Mouse (Mus musculus): ENCODE data around the gene Lrrk1. TPM values are rescaled to one million over a fixed set of nuclear protein-coding genes. Genes with fewer than 3 reads are reported as not detected.

The Lrrk1 gene
- total and polyA plus RNA-seq, 3 experiments, result 7.8 to 11.0 (median 9.6) TPM

DNA sequence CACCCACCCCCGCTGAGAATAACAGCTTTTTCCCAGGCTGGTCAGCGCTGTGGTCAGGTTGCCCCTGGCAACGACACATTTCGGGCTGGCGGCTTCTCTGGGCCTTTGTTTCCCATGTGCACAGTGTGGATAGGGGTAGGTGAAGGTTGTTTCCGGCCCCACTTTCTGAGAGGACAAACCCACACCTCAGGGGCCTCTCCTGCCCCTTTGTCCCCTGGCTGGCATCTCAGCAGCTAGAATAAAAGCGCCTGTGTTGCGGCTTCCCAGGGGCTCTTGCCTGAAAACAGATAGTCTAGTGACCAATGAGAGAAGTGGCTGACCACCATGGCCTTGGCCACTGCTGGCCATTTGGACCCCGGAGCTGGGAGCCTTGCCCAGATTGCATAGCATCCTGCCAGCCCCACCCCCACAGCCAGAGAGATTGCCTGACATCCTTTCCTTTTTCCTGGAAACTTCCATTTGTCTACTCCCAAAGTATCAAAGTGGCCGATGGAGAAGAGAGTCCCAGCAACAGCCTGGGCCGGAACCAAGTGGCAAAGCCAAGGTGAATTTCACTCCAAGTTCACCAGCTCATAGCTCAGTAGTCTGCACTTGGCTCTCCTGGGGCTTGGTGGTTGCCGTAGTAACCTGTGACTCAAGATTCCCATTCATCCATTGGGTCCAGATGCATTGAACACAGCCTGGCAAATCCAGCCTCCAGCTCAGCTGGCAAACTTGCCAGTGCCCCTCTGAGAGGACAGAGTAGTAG lies 140.7 kb downstream of the Lrrk1 start:
- no peaks in the 10 kb centered on the region for H3K36me3 ChIP-seq (ENCODE audit: control insufficient read depth, insufficient read depth, low read length)
- no peak overlapping the region for H3K27ac ChIP-seq
- no peaks in the 10 kb centered on the region for H3K4me1 ChIP-seq (ENCODE audit: control insufficient read depth, insufficient read depth, low read length)
- no peaks in the 10 kb centered on the region for H3K79me2 ChIP-seq (replicated peaks; ENCODE audit: control insufficient read depth, insufficient read depth, low read length)
- DNase-seq, result peak; percentile 27 to 35
- no peaks in the 10 kb centered on the region for H3K27me3 ChIP-seq (ENCODE audit: control insufficient read depth, insufficient read depth, low read length)
- H3K4me3 ChIP-seq, result no peak overlapping the region
- no peak overlapping the region for H3K9ac ChIP-seq (ENCODE audit: low read depth, low read length)
- 64% methylated on average over 12 of the region's 12 CpGs for WGBS
- intact Hi-C loops (cut with DNase I), result loop anchor here (2.0 to 5.0 kb wide), 2 partner anchors 50 to 53 kb away; no protein-coding TSS in a partner anchor
- no peak for TF ChIP-seq CTCF (IDR thresholded peaks at IDR 0.05)
- TF ChIP-seq POLR2A (IDR thresholded peaks at IDR 0.05; ENCODE audit: insufficient read depth, low read depth, low read length), result no peak
- no peak for TF ChIP-seq EP300 (IDR thresholded peaks at IDR 0.05; ENCODE audit: insufficient read depth, low read depth, low read length)

DNA sequence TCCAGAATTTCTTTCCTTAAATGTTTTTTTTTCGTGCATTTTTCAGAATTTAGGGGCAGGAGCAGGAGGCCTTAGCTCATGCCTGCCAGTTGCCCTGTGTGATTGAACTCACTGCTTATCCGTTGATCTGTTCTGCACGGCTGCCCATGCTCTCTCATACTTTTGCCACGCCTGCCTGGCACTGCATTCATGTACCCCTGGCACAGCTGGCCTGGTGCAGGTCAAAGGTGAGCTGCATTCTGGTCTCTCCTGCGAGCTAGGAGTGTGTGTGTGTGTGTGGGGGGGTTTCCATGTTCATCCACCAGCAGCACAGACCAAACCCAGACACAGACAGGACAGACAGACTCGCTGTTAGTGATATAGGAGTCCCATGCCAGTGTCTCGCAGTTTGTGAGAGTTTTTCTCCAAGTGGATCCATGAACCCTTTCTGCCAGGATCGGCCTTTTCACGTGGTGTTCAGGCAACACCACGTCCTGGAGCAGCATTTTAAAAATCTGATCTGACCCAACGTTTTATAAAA lies 141.4 kb downstream of the Lrrk1 start:
- TF ChIP-seq CTCF (IDR thresholded peaks at IDR 0.05), result no peak
- TF ChIP-seq POLR2A (IDR thresholded peaks at IDR 0.05; ENCODE audit: insufficient read depth, low read depth, low read length), result no peak
- TF ChIP-seq EP300 (IDR thresholded peaks at IDR 0.05; ENCODE audit: insufficient read depth, low read depth, low read length), result no peak
- Histone ChIP-seq H3K79me2 (replicated peaks; ENCODE audit: control insufficient read depth, insufficient read depth, low read length) (no peaks in the 10 kb centered on the region), H3K27me3 (ENCODE audit: control insufficient read depth, insufficient read depth, low read length) (no peaks in the 10 kb centered on the region), H3K36me3 (ENCODE audit: control insufficient read depth, insufficient read depth, low read length) (no peaks in the 10 kb centered on the region), H3K9ac (ENCODE audit: low read depth, low read length) (no peak overlapping the region), H3K4me3 (no peak overlapping the region), H3K27ac (no peak overlapping the region), H3K4me1 (ENCODE audit: control insufficient read depth, insufficient read depth, low read length) (no peaks in the 10 kb centered on the region)
- DNase-seq, result peak in 1 of 2 experiments; percentile 10
- 76% methylated on average over 11 of the region's 11 CpGs for WGBS
- intact Hi-C loops (cut with DNase I), result loop anchor here (5.0 kb wide), 1 partner anchor 49 kb away; no protein-coding TSS in a partner anchor

DNA sequence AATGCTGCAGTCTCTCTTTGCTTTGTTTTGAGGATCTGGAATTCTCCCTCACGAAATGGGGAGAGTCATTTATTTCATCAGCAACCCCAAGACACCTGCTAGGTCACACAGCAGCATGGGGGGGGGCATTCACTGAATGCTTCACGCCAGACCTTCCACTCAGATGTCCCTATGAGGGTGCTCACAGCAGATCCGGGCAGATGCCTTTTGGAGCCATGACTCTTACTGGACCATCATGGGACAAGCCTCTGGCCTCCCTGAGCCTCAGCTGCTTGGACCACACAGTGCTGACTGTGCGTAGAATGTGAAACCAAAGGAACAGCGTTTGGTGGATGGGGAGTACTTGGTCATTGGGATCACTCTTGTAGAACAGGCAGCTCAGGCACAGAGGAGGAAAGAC lies 142.5 kb downstream of the Lrrk1 start:
- H3K27ac ChIP-seq, result no peak overlapping the region
- no peaks in the 10 kb centered on the region for H3K36me3 ChIP-seq (ENCODE audit: control insufficient read depth, insufficient read depth, low read length)
- no peaks in the 10 kb centered on the region for H3K4me1 ChIP-seq (ENCODE audit: control insufficient read depth, insufficient read depth, low read length)
- intact Hi-C loops (cut with DNase I), result loop anchor here (5.0 kb wide), 1 partner anchor 48 kb away; no protein-coding TSS in a partner anchor
- H3K27me3 ChIP-seq (ENCODE audit: control insufficient read depth, insufficient read depth, low read length), result no peaks in the 10 kb centered on the region
- H3K9ac ChIP-seq (ENCODE audit: low read depth, low read length), result no peak overlapping the region
- no peak overlapping the region for H3K4me3 ChIP-seq
- no peak for TF ChIP-seq EP300 (IDR thresholded peaks at IDR 0.05; ENCODE audit: insufficient read depth, low read depth, low read length)
- no peaks in the 10 kb centered on the region for H3K79me2 ChIP-seq (replicated peaks; ENCODE audit: control insufficient read depth, insufficient read depth, low read length)
- peak in 1 of 2 experiments; percentile 12 for DNase-seq
- WGBS, result 81% methylated on average over 5 of the region's 5 CpGs

DNA sequence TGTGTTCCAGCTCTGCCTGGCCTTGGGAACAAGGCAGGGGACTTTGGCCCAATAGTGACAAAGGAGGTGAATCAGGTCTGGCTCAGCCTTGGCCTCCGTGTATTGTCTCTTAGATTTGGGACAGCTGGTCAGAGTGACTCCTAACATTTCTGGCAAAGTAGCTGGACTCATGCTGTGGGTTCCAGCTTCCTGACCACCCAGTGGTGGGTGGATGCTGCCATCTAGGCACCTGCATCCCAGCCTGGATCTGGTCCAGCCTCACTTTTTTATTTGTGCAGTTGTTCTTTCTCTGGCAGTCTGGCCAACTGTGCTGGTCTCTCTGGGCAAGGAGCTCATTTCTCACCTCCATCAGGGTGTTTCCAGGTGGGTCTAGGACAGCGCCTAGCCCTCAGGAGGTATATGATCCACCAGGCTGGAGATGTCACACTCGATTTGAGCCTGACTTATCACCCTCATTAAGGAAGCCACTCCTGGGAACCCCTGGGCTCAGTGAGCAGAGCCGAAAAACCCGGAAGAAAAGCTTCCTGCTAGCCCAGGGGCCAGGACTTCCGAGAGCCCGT lies 144.3 kb downstream of the Lrrk1 start:
- no peak overlapping the region for H3K27ac ChIP-seq
- H3K4me1 ChIP-seq (ENCODE audit: control insufficient read depth, insufficient read depth, low read length), result no peaks in the 10 kb centered on the region
- no peaks in the 10 kb centered on the region for H3K36me3 ChIP-seq (ENCODE audit: control insufficient read depth, insufficient read depth, low read length)
- intact Hi-C loops (cut with DNase I), result no loop called here
- H3K9ac ChIP-seq (ENCODE audit: low read depth, low read length), result no peak overlapping the region
- peak in 1 of 2 experiments; percentile 9 for DNase-seq
- TF ChIP-seq EP300 (IDR thresholded peaks at IDR 0.05; ENCODE audit: insufficient read depth, low read depth, low read length), result no peak
- TF ChIP-seq CTCF (IDR thresholded peaks at IDR 0.05), result no peak
- TF ChIP-seq POLR2A (IDR thresholded peaks at IDR 0.05; ENCODE audit: insufficient read depth, low read depth, low read length), result no peak
- WGBS, result 53% methylated on average over 7 of the region's 7 CpGs
- H3K79me2 ChIP-seq (replicated peaks; ENCODE audit: control insufficient read depth, insufficient read depth, low read length), result no peaks in the 10 kb centered on the region
- H3K27me3 ChIP-seq (ENCODE audit: control insufficient read depth, insufficient read depth, low read length), result no peaks in the 10 kb centered on the region
- no peak overlapping the region for H3K4me3 ChIP-seq

DNA sequence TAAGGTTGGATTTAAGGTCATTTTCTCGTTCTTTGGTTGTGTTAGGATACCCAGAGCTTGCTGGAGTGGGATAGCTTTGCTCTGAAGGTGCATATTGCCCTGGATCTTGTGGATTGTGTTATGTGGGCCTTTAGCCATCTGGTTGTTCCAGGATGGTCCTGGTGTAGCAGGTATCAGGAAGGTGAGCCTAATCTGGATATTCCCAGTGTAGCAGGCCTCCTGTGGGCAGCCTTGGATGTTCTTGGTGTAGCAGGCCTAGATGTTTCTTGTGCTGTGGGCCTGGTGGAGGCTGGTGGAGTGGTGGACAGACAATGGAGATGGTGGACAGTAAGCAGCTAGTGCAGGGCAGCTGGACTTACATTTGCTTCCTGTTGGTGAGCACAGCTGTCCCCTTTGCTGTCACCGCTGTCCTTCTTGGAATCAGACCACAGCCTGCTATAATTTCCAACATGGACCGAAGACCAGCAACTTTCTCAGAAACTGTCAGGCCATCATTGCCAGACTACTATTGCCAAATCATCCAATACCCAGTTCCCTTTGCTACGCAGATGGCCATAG lies 146.2 kb downstream of the Lrrk1 start:
- H3K9ac ChIP-seq (ENCODE audit: low read depth, low read length), result no peak overlapping the region
- no peaks in the 10 kb centered on the region for H3K27me3 ChIP-seq (ENCODE audit: control insufficient read depth, insufficient read depth, low read length)
- no peaks in the 10 kb centered on the region for H3K79me2 ChIP-seq (replicated peaks; ENCODE audit: control insufficient read depth, insufficient read depth, low read length)
- H3K4me1 ChIP-seq (ENCODE audit: control insufficient read depth, insufficient read depth, low read length), result no peaks in the 10 kb centered on the region
- no peaks in the 10 kb centered on the region for H3K36me3 ChIP-seq (ENCODE audit: control insufficient read depth, insufficient read depth, low read length)
- intact Hi-C loops (cut with DNase I), result no loop called here
- TF ChIP-seq POLR2A (IDR thresholded peaks at IDR 0.05; ENCODE audit: insufficient read depth, low read depth, low read length) (no peak), EP300 (IDR thresholded peaks at IDR 0.05; ENCODE audit: insufficient read depth, low read depth, low read length) (no peak), CTCF (IDR thresholded peaks at IDR 0.05) (no peak)
- no peak overlapping the region for H3K4me3 ChIP-seq
- WGBS, result 86% methylated on average over 4 of the region's 4 CpGs
- no peak overlapping the region for H3K27ac ChIP-seq
- DNase-seq, result peak in 1 of 2 experiments; percentile 8

DNA sequence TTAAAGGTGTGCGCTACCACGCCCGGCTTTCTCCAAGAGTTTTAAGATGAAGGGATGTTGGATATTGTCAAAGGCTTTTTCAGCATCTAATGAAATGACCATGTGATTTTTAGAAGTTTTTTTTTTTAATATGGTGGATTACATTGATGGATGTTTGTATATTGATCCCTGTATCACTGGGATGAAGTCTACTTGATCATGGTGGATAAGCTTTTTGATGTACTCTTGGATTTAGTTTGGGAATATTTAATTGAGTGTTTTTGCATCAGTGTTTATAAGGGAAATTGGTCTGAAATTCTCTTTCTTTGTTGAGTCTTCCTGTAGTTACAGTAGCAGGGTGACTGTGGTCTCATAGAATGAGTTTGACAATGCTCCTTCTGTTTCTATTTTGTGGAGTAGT lies 150.0 kb downstream of the Lrrk1 start:
- H3K79me2 ChIP-seq (replicated peaks; ENCODE audit: control insufficient read depth, insufficient read depth, low read length), result no peaks in the 10 kb centered on the region
- intact Hi-C loops (cut with DNase I), result no loop called here

More for the DNA sequence above, 150.0 kb downstream of the Lrrk1 start:
- H3K4me1 ChIP-seq (ENCODE audit: control insufficient read depth, insufficient read depth, low read length), result peaks cover 2% of the 10 kb centered on the region
- WGBS, result 97% methylated on average over 3 of the region's 3 CpGs
- no peak overlapping the region for H3K27ac ChIP-seq
- H3K9ac ChIP-seq (ENCODE audit: low read depth, low read length), result no peak overlapping the region
- H3K27me3 ChIP-seq (ENCODE audit: control insufficient read depth, insufficient read depth, low read length), result no peaks in the 10 kb centered on the region
- no peak for DNase-seq
- no peak overlapping the region for H3K4me3 ChIP-seq
- no peaks in the 10 kb centered on the region for H3K36me3 ChIP-seq (ENCODE audit: control insufficient read depth, insufficient read depth, low read length)
- TF ChIP-seq EP300 (IDR thresholded peaks at IDR 0.05; ENCODE audit: insufficient read depth, low read depth, low read length), result no peak
- TF ChIP-seq POLR2A (IDR thresholded peaks at IDR 0.05; ENCODE audit: insufficient read depth, low read depth, low read length), result no peak
- no peak for TF ChIP-seq CTCF (IDR thresholded peaks at IDR 0.05)
